Mouse (Mus musculus): ENCODE measurements around the gene Kcnn4. TPM values are rescaled to one million over a fixed set of nuclear protein-coding genes. Genes with fewer than 3 reads are reported as not detected.

Gene Kcnn4
- polyA plus RNA-seq, 1 experiment from 2014 or later: 4.1 TPM

- Histone ChIP-seq H3K4me2 (ENCODE audit: low read depth, low read length, severe bottlenecking) (no peak overlapping the region), H3K27me3 (ENCODE audit: control insufficient read depth, insufficient read depth, low read length) (peaks cover 5% of the 10 kb centered on the region), H3K9ac (ENCODE audit: low read length) (no peak overlapping the region), H3K4me3 (ENCODE audit: low read depth, low read length) (no peak overlapping the region), H3K36me3 (ENCODE audit: control insufficient read depth, insufficient read depth, low read length) (no peaks in the 10 kb centered on the region), H3K9me3 (ENCODE audit: control insufficient read depth, low read length) (no peaks in the 10 kb centered on the region), H3K27ac (ENCODE audit: low read depth, low read length) (no peak overlapping the region), H3K4me1 (replicated peaks; ENCODE audit: control insufficient read depth, insufficient read depth, low read length) (peaks cover 5% of the 10 kb centered on the region; the same call in 1 of the 2 replicates)
- no peak for DNase-seq (ENCODE audit: low spot score)
- ATAC-seq (replicated peaks; ENCODE audit: low FRiP score): no peak
- WGBS: 75% methylated on average over 2 of the region's 2 CpGs
Observed at GRCm38 (mm10) chr7:24380370-24380769, 10.3 kb downstream of the Kcnn4 start.

DNA sequence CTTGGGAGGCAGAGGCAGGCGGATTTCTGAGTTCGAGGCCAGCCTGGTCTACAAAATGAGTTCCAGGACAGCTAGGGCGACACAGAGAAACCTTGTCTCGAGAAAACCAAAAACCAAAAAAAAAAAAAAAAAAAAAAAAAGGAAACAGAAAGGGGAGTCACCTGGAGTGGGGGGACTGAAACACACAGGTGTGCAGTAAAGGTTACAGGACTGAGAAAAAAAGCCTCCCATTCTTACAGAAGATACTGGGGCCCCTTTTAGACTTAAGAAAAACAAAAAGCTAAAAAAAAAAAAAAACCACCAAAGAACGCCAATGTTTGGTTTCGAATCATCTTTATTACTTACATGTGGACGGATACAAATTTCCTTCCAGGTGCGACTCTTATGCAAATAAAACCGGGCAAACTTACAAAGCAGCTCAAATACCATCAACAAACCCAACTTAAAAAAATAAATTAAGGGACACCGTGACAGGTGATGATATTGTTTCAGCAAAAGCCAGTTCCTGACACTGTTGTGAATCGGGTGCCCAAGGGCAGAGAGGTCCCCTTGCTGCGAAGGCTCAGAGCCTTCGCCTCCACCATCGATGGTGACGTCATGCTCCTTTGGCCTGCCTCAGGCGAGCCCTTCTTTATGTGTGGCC lies 12.8 kb downstream of the Kcnn4 start:
- H3K27me3 ChIP-seq (ENCODE audit: control insufficient read depth, insufficient read depth, low read length): no peaks in the 10 kb centered on the region; the same call in 1 of the 2 replicates
- H3K4me3 ChIP-seq (ENCODE audit: low read depth, low read length): no peak overlapping the region
- DNase-seq (ENCODE audit: low spot score) (no peak), ATAC-seq (replicated peaks; ENCODE audit: low FRiP score) (no peak)
- no peaks in the 10 kb centered on the region for H3K9me3 ChIP-seq (ENCODE audit: control insufficient read depth, low read length)
- WGBS: 84% methylated on average over 16 of the region's 16 CpGs
- H3K9ac ChIP-seq (ENCODE audit: low read length): no peak overlapping the region
- no peaks in the 10 kb centered on the region for H3K4me1 ChIP-seq (replicated peaks; ENCODE audit: control insufficient read depth, insufficient read depth, low read length)
- no peak overlapping the region for H3K4me2 ChIP-seq (ENCODE audit: low read depth, low read length, severe bottlenecking)
- H3K27ac ChIP-seq (ENCODE audit: low read depth, low read length): no peak overlapping the region
- no peaks in the 10 kb centered on the region for H3K36me3 ChIP-seq (ENCODE audit: control insufficient read depth, insufficient read depth, low read length)

GRCm38 (mm10) chr7:24384070-24384469 lies 14.0 kb downstream of the Kcnn4 start:
- Histone ChIP-seq H3K9ac (ENCODE audit: low read length) (no peak overlapping the region), H3K4me3 (ENCODE audit: low read depth, low read length) (no peak overlapping the region), H3K9me3 (ENCODE audit: control insufficient read depth, low read length) (no peaks in the 10 kb centered on the region), H3K36me3 (ENCODE audit: control insufficient read depth, insufficient read depth, low read length) (no peaks in the 10 kb centered on the region), H3K4me2 (ENCODE audit: low read depth, low read length, severe bottlenecking) (no peak overlapping the region), H3K27me3 (ENCODE audit: control insufficient read depth, insufficient read depth, low read length) (no peaks in the 10 kb centered on the region; the same call in 1 of the 2 replicates), H3K27ac (ENCODE audit: low read depth, low read length) (no peak overlapping the region), H3K4me1 (replicated peaks; ENCODE audit: control insufficient read depth, insufficient read depth, low read length) (no peaks in the 10 kb centered on the region)
- ATAC-seq (replicated peaks; ENCODE audit: low FRiP score): peak; percentile 42; the same call in 1 of the 2 replicates
- 62% methylated on average over 6 of the region's 6 CpGs for WGBS
- DNase-seq (ENCODE audit: low spot score): no peak

- peak; percentile 87 for DNase-seq (ENCODE audit: low spot score)
- H3K9ac ChIP-seq (ENCODE audit: low read length): no peak overlapping the region
- no peaks in the 10 kb centered on the region for H3K36me3 ChIP-seq (ENCODE audit: control insufficient read depth, insufficient read depth, low read length)
- H3K4me2 ChIP-seq (ENCODE audit: low read depth, low read length, severe bottlenecking): 0 out of 2 replicates have a peak overlapping the region, but pooled peaks have one; percentile 9
- peak; percentile 64 for ATAC-seq (replicated peaks; ENCODE audit: low FRiP score)
- H3K27me3 ChIP-seq (ENCODE audit: control insufficient read depth, insufficient read depth, low read length): no peaks in the 10 kb centered on the region; the same call in 1 of the 2 replicates
- WGBS: 10% methylated on average over 11 of the region's 11 CpGs
- H3K4me3 ChIP-seq (ENCODE audit: low read depth, low read length): no peak overlapping the region
- H3K27ac ChIP-seq (ENCODE audit: low read depth, low read length): no peak overlapping the region
- H3K9me3 ChIP-seq (ENCODE audit: control insufficient read depth, low read length): no peaks in the 10 kb centered on the region
- H3K4me1 ChIP-seq (replicated peaks; ENCODE audit: control insufficient read depth, insufficient read depth, low read length): no peaks in the 10 kb centered on the region
Observed at GRCm38 (mm10) chr7:24384827-24385226, 14.8 kb downstream of the Kcnn4 start.

GRCm38 (mm10) chr7:24387059-24387556 lies 17.0 kb downstream of the Kcnn4 start:
- H3K36me3 ChIP-seq (ENCODE audit: control insufficient read depth, insufficient read depth, low read length): no peaks in the 10 kb centered on the region
- H3K27ac ChIP-seq (ENCODE audit: low read depth, low read length): no peak overlapping the region
- no peak overlapping the region for H3K4me3 ChIP-seq (ENCODE audit: low read depth, low read length)
- H3K9ac ChIP-seq (ENCODE audit: low read length): no peak overlapping the region
- DNase-seq (ENCODE audit: low spot score): no peak
- WGBS: 79% methylated on average over 10 of the region's 10 CpGs
- H3K4me1 ChIP-seq (replicated peaks; ENCODE audit: control insufficient read depth, insufficient read depth, low read length): no peaks in the 10 kb centered on the region
- no peak overlapping the region for H3K4me2 ChIP-seq (ENCODE audit: low read depth, low read length, severe bottlenecking)
- no peak for ATAC-seq (replicated peaks; ENCODE audit: low FRiP score)
- no peaks in the 10 kb centered on the region; the same call in 1 of the 2 replicates for H3K27me3 ChIP-seq (ENCODE audit: control insufficient read depth, insufficient read depth, low read length)
- H3K9me3 ChIP-seq (ENCODE audit: control insufficient read depth, low read length): no peaks in the 10 kb centered on the region

GRCm38 (mm10) chr7:24389516-24390187 lies 19.6 kb downstream of the Kcnn4 start:
- H3K4me3 ChIP-seq (ENCODE audit: low read depth, low read length): no peak overlapping the region
- no peaks in the 10 kb centered on the region for H3K4me1 ChIP-seq (replicated peaks; ENCODE audit: control insufficient read depth, insufficient read depth, low read length)
- H3K9ac ChIP-seq (ENCODE audit: low read length): no peak overlapping the region
- H3K36me3 ChIP-seq (ENCODE audit: control insufficient read depth, insufficient read depth, low read length): no peaks in the 10 kb centered on the region
- H3K27me3 ChIP-seq (ENCODE audit: control insufficient read depth, insufficient read depth, low read length): no peaks in the 10 kb centered on the region
- DNase-seq (ENCODE audit: low spot score) (no peak), ATAC-seq (replicated peaks; ENCODE audit: low FRiP score) (no peak)
- no peak overlapping the region for H3K27ac ChIP-seq (ENCODE audit: low read depth, low read length)
- H3K9me3 ChIP-seq (ENCODE audit: control insufficient read depth, low read length): no peaks in the 10 kb centered on the region
- WGBS: 68% methylated on average over 13 of the region's 13 CpGs
- H3K4me2 ChIP-seq (ENCODE audit: low read depth, low read length, severe bottlenecking): no peak overlapping the region

- ATAC-seq (replicated peaks; ENCODE audit: low FRiP score): no peak
- no peak overlapping the region for H3K4me3 ChIP-seq (ENCODE audit: low read depth, low read length)
- no peaks in the 10 kb centered on the region for H3K4me1 ChIP-seq (replicated peaks; ENCODE audit: control insufficient read depth, insufficient read depth, low read length)
- no peak overlapping the region for H3K27ac ChIP-seq (ENCODE audit: low read depth, low read length)
- no peak overlapping the region for H3K4me2 ChIP-seq (ENCODE audit: low read depth, low read length, severe bottlenecking)
- no peaks in the 10 kb centered on the region for H3K9me3 ChIP-seq (ENCODE audit: control insufficient read depth, low read length)
- 80% methylated on average over 7 of the region's 7 CpGs for WGBS
- no peak overlapping the region for H3K9ac ChIP-seq (ENCODE audit: low read length)
- H3K36me3 ChIP-seq (ENCODE audit: control insufficient read depth, insufficient read depth, low read length): no peaks in the 10 kb centered on the region
- no peak for DNase-seq (ENCODE audit: low spot score)
- no peaks in the 10 kb centered on the region for H3K27me3 ChIP-seq (ENCODE audit: control insufficient read depth, insufficient read depth, low read length)
Observed at GRCm38 (mm10) chr7:24390512-24390911, 20.4 kb downstream of the Kcnn4 start.

DNA sequence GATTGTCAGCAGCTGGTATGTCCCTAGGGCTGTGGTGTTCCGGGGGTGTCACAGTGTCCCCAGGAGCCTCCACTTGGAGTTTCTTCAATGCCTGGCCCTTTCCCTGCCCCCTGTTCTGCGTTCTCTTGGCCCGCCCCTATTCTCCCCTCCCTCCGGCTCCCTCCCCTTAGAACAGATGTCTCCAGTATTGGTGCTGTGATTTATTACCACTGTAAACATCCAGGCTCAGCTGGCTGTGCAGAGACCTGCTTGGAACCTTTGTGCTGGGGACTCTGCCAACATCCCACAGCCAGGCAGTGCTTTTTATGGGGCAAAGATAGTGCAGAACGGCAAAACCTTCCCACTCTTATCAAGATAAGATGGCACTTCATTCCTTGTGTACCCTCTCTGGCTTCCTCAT lies 21.0 kb downstream of the Kcnn4 start:
- H3K9me3 ChIP-seq (ENCODE audit: control insufficient read depth, low read length): no peaks in the 10 kb centered on the region
- no peak for DNase-seq (ENCODE audit: low spot score)
- no peaks in the 10 kb centered on the region for H3K27me3 ChIP-seq (ENCODE audit: control insufficient read depth, insufficient read depth, low read length)
- H3K4me2 ChIP-seq (ENCODE audit: low read depth, low read length, severe bottlenecking): no peak overlapping the region
- H3K4me1 ChIP-seq (replicated peaks; ENCODE audit: control insufficient read depth, insufficient read depth, low read length): no peaks in the 10 kb centered on the region
- 58% methylated on average over 5 of the region's 5 CpGs for WGBS
- H3K36me3 ChIP-seq (ENCODE audit: control insufficient read depth, insufficient read depth, low read length): no peaks in the 10 kb centered on the region
- H3K9ac ChIP-seq (ENCODE audit: low read length): no peak overlapping the region
- H3K27ac ChIP-seq (ENCODE audit: low read depth, low read length): no peak overlapping the region
- no peak overlapping the region for H3K4me3 ChIP-seq (ENCODE audit: low read depth, low read length)
- no peak for ATAC-seq (replicated peaks; ENCODE audit: low FRiP score)
